Mouse (Mus musculus) adrenal gland (tissue): ENCODE data around the gene Gm10563.
"Not testable (repeated sequence)": the region's sequence is repeated elsewhere in the genome, so short reads cannot be mapped to it uniquely, and the experiment has no call there.

ENCODE experiments used
- intact Hi-C: fragments of 180-260 bp; cut with DNase I; formaldehyde crosslinking; loops from one replicate; pipeline ENCODE4 v1.15.1; 2025
- long read RNA-seq, 2 experiments: library from polyadenylated mRNA; unstranded; transcript quantifications; one replicate each; pipeline ENCODE4 v2.0.0; 2020; ENCODE audit warnings: borderline replicate concordance in 1 of 2; ENCODE audit not compliant: insufficient replicate concordance in 1 of 2

Gene Gm10563
- long read RNA-seq, experiment 1, partial matches to known transcripts = 0 of 8 reads
- long read RNA-seq, experiment 1, other reads (novel, unspliced or antisense) = 8 of 8 reads
- long read RNA-seq, experiment 2, partial matches to known transcripts = 0 of 11 reads
- long read RNA-seq, experiment 2, other reads (novel, unspliced or antisense) = 11 of 11 reads

DNA sequence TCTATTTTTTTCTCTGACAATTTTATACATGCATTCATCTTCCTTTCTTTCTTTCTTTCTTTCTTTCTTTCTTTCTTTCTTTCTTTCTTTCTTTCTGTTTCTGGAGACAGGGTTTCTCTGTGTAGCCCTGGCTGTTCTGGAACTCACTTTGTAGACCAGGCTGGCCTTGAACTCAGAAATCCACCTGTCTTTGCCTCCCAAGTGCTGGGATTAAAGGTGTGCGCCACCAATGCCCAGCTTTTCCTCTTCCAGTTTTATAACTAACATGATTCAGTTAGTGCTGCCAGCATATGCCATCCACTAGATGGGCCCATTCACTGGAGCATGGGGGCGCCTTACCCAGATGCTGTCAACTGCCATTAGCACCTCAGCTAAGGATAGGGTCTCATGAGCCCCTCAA is at the start of gene Gm10563:
Gene Gm10563, minus strand, starts transcription at position 101 of the 400 bp plus-strand sequence.
- intact Hi-C loops = not testable (repeated sequence)

DNA sequence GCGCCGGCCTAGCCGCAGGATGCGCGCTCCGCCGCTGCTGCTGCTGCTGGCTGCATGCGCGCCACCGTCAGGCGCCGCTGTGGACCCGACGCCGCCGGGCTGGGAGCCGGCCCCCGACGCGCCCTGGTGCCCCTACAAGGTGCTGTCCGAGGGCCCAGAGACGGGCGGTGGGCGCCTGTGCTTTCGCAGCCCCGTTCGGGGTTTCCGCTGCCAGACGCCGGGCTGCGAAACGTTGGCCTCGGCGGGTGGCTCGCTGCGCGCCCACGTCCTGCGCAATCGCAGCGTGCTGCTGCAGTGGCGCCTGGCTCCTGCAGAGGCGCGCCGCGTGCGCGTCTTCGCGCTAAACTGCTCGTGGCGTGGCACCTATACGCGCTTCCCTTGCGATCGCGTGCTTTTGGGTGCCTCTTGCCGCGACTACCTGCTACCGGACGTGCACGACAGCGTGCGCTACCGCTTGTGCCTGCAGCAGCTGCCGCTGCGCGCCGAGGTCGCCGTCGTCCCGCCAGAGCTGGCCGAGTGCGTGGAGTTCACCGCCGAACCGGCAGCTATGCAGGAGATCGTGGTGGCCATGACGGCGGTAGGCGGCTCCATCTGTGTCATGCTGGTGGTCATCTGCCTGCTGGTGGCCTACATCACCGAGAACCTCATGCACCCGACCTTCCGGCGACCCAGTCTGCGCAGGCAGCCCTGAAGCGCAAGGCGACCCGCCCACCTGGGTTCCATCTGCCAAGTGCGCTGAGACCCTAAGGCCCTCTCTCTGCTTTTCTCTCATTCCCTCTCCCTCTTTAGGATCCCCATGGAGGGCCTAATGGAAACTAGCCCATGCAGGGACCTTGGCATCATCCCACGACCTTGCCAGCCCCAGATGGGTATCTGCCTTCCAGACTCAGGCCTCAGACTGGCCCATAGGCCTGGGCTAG is 49.5 kb upstream of the Gm10563 start:
- intact Hi-C loops = loop anchor here (10.0 kb wide), 1 partner anchor 210 kb away; no protein-coding TSS in a partner anchor

DNA sequence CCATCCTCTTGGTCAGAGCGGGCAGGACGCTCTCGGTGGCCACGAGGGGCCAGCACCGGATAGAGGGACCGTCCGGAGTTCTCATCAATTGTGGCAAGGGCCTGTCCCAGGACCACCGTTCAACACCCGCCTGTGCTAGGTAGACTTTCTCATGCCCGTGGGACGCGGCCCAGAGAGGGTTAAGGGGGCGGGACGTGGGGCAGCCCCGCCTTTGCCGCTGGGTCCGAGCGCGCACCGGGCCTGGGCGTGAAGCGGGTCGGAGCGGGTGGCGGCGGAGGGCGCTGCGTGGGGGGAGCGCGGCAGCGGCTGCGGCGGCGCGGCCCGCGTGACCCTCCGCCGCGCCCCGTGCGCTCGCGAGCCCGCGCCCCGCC is 48.9 kb upstream of the Gm10563 start, which contains the start of gene Fndc10:
Gene Fndc10, plus strand, starts transcription at position 232 of the 371 bp plus-strand sequence.
- intact Hi-C loops = loop anchor here (10.0 kb wide), 1 partner anchor 209 kb away; no protein-coding TSS in a partner anchor

DNA sequence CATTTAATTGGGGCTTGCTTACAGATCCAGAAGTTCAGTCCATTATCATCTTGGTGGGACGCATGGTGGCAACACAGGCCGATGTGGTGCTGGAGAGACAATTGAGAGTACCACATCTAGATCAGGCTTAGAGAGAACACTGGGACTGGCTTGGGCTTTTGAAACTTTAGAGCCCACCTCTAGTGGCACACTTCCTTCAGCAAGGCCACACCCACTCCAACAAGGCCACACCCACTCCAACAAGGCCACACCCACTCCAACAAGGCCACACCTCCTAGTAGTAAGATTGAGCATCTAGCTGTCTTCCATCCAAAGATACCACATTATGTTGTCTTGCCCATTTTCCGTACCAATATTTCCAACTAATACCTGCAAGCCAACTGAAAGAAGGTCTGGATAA is 47.2 kb upstream of the Gm10563 start:
- intact Hi-C loops = loop anchor here (10.0 kb wide), 1 partner anchor 208 kb away; no protein-coding TSS in a partner anchor

DNA sequence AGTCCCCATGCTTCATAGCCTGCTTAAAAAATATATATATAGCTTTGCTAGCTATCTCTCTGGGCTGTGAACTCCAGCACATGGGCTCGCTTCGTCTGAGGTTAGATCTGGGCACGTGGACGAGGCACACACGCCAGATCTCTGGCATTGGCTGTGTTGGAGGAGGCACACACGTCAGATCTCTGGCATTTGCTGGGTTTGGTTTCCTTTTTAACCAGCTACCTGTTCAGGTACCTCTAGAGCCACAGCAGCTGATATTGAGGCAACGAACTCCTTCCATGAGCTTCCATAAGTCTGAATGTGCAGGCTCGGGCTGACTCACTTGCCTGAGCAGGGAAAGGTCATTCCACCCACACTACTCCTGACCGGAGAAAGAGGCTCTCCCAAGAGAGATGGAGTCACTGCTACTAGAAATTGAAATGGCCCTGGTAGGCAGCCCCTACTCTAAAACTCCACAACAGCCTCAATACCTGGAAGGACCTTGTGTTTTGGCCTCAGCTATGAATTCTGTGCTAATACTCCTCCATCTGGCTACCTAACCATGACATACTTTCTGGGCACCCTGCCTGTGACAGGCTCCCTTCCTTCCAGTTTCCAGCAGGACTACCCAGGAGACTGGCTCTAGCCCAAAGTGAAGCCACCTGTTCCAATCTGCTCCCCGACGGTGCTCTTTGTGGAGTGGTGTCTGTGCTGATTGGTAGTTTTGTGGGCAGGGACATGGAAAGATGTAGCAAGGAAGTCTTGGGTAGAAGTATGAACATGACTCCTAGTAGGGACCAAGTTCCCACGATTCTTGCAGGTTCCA is 45.6 kb upstream of the Gm10563 start:
- intact Hi-C loops = loop anchor here (10.0 kb wide), 1 partner anchor 206 kb away; no protein-coding TSS in a partner anchor

DNA sequence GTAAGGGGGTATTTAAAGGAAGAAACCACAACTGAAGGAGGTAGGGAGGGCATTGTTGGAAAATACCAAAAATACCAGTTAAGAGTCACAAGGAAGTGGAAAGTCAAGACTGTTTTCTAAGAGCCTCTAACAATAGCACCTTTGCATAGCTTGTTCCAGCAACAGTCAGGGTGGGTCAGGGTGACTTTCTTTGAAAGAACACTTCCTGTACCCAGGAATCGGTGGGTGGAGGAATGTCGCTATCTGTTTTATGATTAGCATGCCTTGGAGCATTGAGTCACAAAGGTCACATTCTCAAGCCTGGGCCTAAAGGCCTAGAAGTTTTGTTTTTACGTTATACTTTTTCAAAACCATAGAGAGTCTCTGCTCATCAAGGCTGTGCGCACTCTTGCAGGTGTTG is 42.6 kb upstream of the Gm10563 start:
- intact Hi-C loops = not testable (repeated sequence)

DNA sequence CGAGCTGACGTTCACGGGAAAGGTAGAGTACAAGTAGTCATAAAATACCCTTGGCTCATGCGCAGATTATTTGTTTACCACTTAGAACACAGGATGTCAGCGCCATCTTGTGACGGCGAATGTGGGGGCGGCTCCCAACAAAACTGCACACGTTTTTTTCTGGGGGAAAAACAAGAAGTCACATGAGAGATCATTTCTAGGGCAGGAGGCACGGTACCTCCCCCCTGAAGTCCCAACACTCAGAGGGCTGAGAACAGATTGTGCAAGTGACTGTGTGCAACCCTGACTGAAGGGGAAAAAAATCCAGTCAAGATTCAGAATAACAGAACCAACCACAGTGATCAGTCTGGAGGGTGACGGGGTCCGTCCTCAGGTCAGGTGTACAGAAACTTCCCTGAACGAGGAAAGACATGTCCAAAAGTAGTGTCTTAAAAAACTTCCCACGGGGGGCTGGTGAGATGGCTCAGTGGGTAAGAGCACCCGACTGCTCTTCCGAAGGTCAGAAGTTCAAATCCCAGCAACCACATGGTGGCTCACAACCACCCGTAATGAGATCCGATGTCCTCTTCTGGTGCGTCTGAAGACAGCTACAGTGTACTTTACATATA is 38.6 kb upstream of the Gm10563 start:
- intact Hi-C loops = not testable (repeated sequence)

DNA sequence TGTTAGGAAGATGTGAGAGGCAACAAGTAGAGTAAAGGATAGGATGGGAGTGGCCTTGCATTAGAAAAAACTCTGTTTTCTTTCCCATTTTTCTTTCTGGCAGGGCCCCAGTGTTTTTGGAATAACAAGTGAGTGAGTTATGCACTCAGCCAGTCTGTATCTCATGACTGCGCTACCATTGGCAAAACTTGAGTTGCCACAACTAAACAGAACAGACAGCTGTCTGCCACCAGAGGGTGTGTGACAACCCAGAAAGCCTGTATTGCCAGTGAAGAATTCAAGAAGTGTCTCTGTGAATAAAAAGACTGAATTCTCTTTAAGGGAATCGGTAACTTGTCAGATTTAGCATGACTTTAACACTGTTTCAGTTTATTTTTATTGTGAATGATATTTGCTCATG is 30.8 kb upstream of the Gm10563 start:
- intact Hi-C loops = no loop called here

DNA sequence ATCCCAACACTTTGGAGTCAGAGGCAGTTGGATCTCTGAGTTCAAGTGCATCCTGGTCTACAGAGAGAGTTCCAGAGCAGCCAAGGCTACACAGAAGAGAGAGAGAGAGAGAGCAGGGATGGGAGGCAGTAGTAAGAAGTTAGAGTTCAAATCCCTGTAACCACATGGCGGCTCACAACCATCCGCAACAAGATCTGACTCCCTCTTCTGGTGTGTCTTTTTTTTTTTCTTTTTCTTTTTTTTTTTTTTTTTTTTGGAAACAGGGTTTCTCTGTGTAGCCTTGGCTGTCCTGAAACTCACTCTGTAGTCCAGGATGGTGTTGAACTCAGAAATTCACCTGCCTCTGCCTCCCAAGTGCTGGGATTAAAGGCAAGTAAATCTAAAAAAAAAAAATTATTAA is 26.9 kb upstream of the Gm10563 start:
- intact Hi-C loops = no loop called here

DNA sequence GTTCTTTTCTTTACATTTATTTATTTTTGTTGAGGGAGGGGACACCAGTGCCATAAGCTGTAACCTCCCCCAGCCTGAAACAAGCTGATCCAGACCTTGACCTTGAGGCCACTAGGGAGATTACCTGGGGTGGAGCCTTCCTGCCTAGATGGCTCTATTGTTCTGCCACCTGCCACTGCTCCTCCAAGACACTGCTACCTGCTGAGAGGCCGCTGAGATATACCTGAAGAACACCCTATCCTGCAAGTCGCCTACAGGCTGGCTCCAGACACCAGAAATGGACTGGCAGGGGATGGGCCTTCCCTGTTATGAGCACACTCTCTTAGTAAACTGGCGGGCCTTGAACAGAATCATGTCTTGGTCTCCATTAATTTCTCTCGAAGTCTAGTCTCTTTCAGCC is 25.0 kb upstream of the Gm10563 start:
- intact Hi-C loops = not testable (repeated sequence)

DNA sequence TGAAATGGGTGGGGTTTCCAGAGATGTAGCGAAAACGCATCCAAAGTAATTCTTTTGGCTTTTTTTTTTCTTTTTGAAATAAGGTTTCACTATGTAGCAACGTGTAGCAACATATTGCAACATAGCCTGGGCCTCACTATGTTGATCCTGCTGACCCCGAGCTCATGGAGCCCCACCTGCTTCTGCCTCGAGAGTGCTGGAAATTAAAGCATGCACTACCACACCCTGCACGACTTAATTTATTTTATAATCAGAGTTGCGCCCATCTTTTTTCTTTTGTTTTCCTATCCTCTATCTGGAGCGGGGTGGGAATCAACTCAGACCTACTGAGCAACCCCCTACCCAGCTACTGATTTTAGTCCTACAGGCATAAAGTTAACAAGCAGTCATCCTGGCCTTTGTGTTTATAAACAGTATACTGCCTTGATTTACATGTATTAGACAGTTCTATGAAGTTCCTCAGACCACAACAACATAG is 24.4 kb upstream of the Gm10563 start:
- intact Hi-C loops = no loop called here

DNA sequence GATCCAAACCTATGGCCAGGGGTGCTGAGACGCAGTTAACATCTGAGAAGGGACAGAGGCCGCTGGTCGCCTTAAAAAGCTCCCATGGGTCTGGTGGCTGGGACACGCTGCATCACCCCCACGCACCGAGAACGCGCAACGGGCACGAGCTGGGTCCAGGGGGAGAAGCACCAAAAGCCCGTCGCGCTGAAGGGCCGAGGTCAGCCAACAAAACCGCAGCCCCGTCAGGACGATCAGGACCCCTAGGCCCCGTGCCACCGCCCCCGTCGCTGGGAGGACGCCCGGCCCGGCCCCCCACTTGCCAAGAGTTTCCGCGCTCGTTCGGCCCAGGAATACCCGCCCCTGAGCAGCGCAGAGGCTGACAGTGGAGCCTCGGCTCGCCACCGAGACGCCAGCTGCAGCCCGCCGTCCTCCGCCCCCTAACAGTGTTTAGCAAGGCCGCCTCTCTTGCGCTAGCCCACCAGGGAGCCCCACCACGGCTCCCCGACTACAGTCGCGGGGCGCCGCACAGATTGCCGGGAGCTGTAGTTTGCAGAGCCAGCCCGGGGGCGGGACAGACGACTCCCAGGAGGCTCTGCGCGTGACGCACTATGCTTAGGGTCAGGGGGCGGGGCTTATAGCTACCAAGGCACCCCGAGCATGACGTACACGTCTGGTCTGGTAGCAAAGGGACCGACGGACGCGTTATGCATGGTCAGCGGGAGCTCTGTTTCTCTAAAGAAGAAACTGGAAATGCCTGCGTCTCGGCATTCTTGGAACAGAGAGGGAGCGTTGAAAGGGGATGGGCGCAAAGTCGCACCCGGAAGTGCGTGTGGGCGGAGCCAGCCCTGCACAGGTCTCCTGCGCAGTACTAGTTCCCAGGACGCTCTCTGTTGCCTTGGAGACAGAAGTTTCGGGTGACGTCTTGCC is 23.7 kb upstream of the Gm10563 start, which contains the start of gene Mib2:
Gene Mib2, minus strand, starts transcription at position 510 of the 909 bp plus-strand sequence.
- intact Hi-C loops = no loop called here

DNA sequence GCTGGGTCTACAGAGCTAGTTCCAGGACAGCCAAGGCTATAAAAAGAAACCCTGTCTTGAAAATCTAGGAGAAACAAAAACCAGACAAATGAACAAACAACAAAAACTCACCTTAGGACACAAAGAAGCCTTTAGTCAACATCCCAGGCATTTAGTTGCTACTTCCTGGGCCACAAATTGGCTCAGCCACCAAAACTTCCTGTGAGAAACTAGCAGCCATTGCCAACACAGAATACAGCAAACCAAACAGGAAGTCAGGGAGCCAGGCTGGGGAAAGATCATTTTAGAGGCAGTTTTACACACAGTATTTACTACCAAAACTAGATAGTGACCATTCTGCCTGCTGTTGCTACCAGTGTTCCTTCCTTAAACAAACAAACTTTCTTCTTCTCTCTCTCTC is 21.7 kb upstream of the Gm10563 start:
- intact Hi-C loops = no loop called here

DNA sequence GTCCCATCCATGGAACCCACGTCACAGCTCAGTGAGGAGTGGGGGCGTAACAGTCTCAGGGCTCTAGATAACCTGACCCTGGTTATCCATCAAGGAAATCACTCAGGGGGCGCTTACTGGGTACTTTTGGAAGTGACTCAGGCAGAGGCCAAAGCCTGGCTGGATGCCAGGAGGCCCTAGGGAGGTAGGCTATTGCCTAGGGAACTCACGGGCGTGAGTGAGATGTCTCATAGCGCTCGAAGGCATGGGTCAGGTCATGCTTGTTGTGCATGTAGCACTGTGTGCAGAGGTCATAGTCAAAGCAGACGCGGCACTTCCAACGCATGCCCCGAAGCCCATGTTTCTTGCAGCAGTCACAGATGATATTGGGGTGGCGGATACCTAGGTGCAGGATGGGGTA is 15.4 kb upstream of the Gm10563 start:
- intact Hi-C loops = no loop called here

DNA sequence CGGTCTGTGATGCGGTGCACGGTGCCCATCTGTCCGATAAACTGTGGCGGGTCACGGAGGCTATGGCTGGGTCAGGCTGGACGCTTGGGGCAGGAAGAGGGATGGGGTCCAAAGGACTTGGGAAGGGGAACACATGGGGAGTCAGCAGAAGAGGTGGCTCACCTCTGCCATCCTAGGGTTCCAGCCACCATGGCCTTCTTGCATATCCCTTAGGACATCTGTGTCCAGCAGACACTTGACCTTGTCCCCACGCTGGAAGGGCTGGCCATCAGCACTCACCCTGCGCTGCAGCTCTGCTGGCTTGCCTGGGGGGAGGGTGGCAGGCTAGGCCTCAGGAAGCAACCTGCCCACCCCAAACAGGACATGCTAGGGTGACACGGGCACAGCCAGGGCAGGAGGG is 13.8 kb upstream of the Gm10563 start:
- intact Hi-C loops = no loop called here

DNA sequence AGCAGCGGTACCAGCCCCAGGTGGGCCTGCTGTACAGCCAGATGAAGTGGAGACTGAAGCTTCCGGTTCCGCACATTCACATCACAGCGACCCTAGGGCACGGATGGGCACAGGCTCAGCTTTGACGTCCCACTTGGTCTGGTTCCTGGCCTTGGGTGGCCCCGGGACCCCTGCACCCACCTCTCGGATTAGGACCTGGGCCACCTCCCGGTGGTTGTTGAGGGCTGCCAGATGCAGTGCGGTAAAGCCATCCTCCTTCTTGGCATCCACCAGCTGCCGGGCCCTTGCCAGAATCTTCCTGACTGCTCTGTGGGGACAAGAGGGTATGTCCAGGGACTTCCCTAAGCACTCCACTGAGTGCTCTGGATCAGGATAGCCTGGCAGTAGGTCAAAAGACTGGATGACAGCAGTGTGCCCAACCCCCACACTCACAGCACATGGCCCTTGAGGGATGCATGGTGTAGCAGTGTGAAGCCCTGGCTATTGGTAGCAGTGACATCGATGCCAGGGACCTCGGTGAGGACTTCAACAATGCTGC is 11.1 kb upstream of the Gm10563 start:
- intact Hi-C loops = no loop called here

DNA sequence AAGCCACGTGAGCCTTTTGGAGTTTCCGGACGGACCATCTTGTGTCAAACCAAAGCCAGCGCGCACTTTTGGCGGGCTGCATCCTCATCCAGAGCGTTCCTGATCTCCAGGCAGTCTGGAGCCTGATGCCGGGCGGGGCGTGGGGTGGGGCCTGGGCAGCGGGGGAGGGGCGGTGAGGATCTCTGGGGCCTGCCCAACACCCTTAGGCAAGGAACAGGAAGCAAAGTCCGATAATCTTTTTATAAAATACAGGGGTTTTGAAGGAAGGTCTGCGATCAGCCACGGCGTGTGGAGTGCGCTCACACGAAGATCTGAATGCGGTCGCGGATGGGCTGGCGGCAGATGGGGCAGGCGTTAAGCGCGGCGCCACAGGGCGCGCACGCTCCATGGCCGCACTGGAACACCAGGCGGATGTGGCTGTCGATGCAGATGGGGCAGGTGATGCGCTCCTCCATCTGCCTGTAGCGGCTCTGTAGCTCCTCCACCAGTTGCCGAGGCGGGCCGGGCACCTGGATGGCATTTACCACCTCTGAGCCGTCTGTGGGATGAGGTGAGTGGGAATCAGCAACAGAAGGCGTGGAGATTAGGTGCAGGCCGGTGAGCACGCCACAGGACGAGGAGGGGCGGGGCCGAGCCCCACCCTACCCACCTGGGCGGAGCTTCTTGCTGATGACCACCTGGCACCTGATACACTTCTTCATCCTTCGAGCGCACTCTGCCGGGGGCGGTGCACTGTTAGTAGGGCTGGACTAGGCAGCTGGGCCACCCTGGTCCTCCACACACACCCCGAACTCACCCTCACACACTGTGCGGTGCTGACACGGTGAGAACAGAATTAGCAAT is 9.5 kb upstream of the Gm10563 start:
- intact Hi-C loops = no loop called here

DNA sequence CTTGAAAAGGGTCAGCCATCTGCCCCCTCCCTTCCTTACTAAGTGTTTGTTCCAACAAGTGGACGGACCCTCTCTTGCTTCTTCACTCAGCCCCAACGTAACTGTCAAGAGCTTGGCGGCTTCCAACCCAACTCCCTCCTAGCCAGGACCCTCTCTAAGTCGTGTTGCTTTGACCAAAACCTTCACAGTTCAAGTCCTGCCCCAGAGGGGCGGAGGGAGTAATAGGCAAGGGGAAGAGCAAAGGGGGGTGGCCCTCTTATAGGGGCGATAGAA is 8.9 kb upstream of the Gm10563 start:
- intact Hi-C loops = no loop called here
